Mouse (Mus musculus) cortical plate, adult 2 months (tissue): ENCODE measurements around the gene Creb3l4.

ENCODE experiments used
- CTCF ChIP-seq: fragments of 200-500 bp; IDR thresholded peaks from 2 replicates; pipeline ENCODE4 v1.5.1; 2011; ENCODE audit warnings: mild to moderate bottlenecking, control low read depth, low read length; ENCODE audit not compliant: insufficient read depth; ENCODE audit errors: extremely low read depth
- POLR2A ChIP-seq: fragments of 200-500 bp; IDR thresholded peaks from 2 replicates; pipeline ENCODE4 v1.6.1; 2011; ENCODE audit warnings: mild to moderate bottlenecking, low read length, control low read depth; ENCODE audit not compliant: insufficient read depth; ENCODE audit errors: extremely low read depth

GRCm38 (mm10) chr3:90266901-90267775, 23.8 kb upstream of the Creb3l4 start:
- TF ChIP-seq POLR2A, result no peak
- no peak for TF ChIP-seq CTCF
